Mouse (Mus musculus) left cerebral cortex, adult 9 months (tissue): ENCODE measurements at regions not wholly inside any gene's neighbourhood (a gene's known extent, or its start where the extent isn't known, plus 50 kb on each side); places are given as distances from the start of the nearest gene placed in this dataset.

ENCODE experiments used
- DNase-seq, 2 experiments: peaks; one replicate each; pipeline ENCODE4 v3.0.0; 2022; ENCODE audit warnings: low spot score in 2 of 2

GRCm38 (mm10) chr12:118659240-118660120, 186.6 kb upstream of the Sp8 start:
- DNase-seq: no peak

- no peak for DNase-seq
Measured at GRCm38 (mm10) chr12:118650483-118651160, 195.5 kb upstream of the Sp8 start.

- DNase-seq: no peak
Measured at GRCm38 (mm10) chr12:118649323-118649973, 196.7 kb upstream of the Sp8 start.

GRCm38 (mm10) chr12:118648673-118649072, 197.5 kb upstream of the Sp8 start:
- no peak for DNase-seq

GRCm38 (mm10) chr12:118647270-118648042, 198.7 kb upstream of the Sp8 start:
- DNase-seq: no peak

GRCm38 (mm10) chr12:118640925-118641324, 205.2 kb upstream of the Sp8 start:
- DNase-seq: no peak

GRCm38 (mm10) chr12:118637214-118637613, 208.9 kb upstream of the Sp8 start:
- DNase-seq: no peak

- no peak for DNase-seq
Measured at GRCm38 (mm10) chr12:118635456-118635855, 210.7 kb upstream of the Sp8 start.

- no peak for DNase-seq
Measured at GRCm38 (mm10) chr12:118630373-118630772, 215.8 kb upstream of the Sp8 start.

- no peak for DNase-seq
Measured at GRCm38 (mm10) chr12:118621697-118622485, 224.2 kb upstream of the Sp8 start.

- DNase-seq: no peak
Measured at GRCm38 (mm10) chr12:118620847-118621636, 225.1 kb upstream of the Sp8 start.

- DNase-seq: no peak
Measured at GRCm38 (mm10) chr12:118597015-118597414, 249.1 kb upstream of the Sp8 start.

- DNase-seq: no peak
Measured at GRCm38 (mm10) chr12:118594781-118595574, 251.2 kb upstream of the Sp8 start.

GRCm38 (mm10) chr12:118583829-118584628, 262.1 kb upstream of the Sp8 start:
- no peak for DNase-seq

GRCm38 (mm10) chr12:118569811-118570210, 268.6 kb upstream of the Sp4 start:
- no peak for DNase-seq

GRCm38 (mm10) chr12:118566681-118567080, 265.4 kb upstream of the Sp4 start:
- no peak for DNase-seq

- no peak for DNase-seq
Measured at GRCm38 (mm10) chr12:118564394-118565112, 263.3 kb upstream of the Sp4 start.

GRCm38 (mm10) chr12:118562226-118562625, 261.0 kb upstream of the Sp4 start:
- DNase-seq: no peak
